Mouse (Mus musculus) forebrain, embryonic 14.5 days (tissue): ENCODE measurements around the gene Ptpn3. TPM values are rescaled to one million over a fixed set of nuclear protein-coding genes. Genes with fewer than 3 reads are reported as not detected.
"Not testable (repeated sequence)": the region's sequence is repeated elsewhere in the genome, so short reads cannot be mapped to it uniquely, and the experiment has no call there.

Source experiments
- ATAC-seq: fragments of 200-750 bp; cut with Nextera tagmentation; 2 replicates; pipeline ENCODE4 v1.8.0; 2017; ENCODE audit warnings: mild to moderate bottlenecking, moderate library complexity
- DNase-seq: peaks from one replicate; pipeline ENCODE4 v3.0.0-alpha.2; 2015; ENCODE audit warnings: low spot score
- H3K27ac ChIP-seq: fragments of 300-500 bp; sonication (generic); 2 replicates; pipeline ENCODE4 v1.5.1; 2014; ENCODE audit warnings: low read depth, mild to moderate bottlenecking, control low read depth, low read length, moderate library complexity
- H3K27me3 ChIP-seq: fragments of 300-500 bp; sonication (generic); replicated peaks from 2 replicates; pipeline ENCODE4 v1.6.1; 2014; ENCODE audit warnings: low read length, control low read depth, mixed read lengths; ENCODE audit not compliant: control insufficient read depth, insufficient read depth
- H3K36me3 ChIP-seq: fragments of 300-500 bp; sonication (generic); 2 replicates; pipeline ENCODE4 v1.6.1; 2014; ENCODE audit warnings: low read length, control low read depth; ENCODE audit not compliant: control insufficient read depth, insufficient read depth
- H3K4me1 ChIP-seq: fragments of 300-500 bp; sonication (generic); 2 replicates; pipeline ENCODE4 v1.6.1; 2014; ENCODE audit warnings: antibody characterized with exemption, low read length, control low read depth; ENCODE audit not compliant: control insufficient read depth, insufficient read depth
- H3K4me2 ChIP-seq: fragments of 300-500 bp; sonication (generic); 2 replicates; pipeline ENCODE4 v1.6.1; 2014; ENCODE audit warnings: mild to moderate bottlenecking, control low read depth, low read length
- H3K4me3 ChIP-seq: fragments of 300-500 bp; sonication (generic); 2 replicates; pipeline ENCODE4 v1.5.1; 2014; ENCODE audit warnings: low read depth, low read length, control low read depth
- H3K9ac ChIP-seq: fragments of 300-500 bp; sonication (generic); 2 replicates; pipeline ENCODE4 v1.6.1; 2014; ENCODE audit warnings: mild to moderate bottlenecking, low read length, control low read depth, moderate library complexity
- H3K9me3 ChIP-seq: fragments of 300-500 bp; sonication (generic); replicated peaks from 2 replicates; pipeline ENCODE4 v1.6.1; 2016; ENCODE audit warnings: low read length, control low read depth, mixed read lengths; ENCODE audit not compliant: control insufficient read depth
- WGBS: fragments of 180-500 bp; shearing (Covaris S2); extraction: QIAGEN DNeasy Blood & Tissue Kit; methylation state at CpG from one replicate; pipeline ENCODE4 v1.1.7; 2014; 5-methylcytosine and 5-hydroxymethylcytosine counted together
- polyA plus RNA-seq: library from polyadenylated mRNA; unstranded; fragments of >200 nt; fragmentation: Nextera tagmentation; extraction: Ambion mirVana; gene quantifications from 2 replicates; pipeline ENCODE4 v1.2.1, GENCODE M21; 2014

Ptpn3 gene
- polyA plus RNA-seq, 1 experiment from 2014 or later, result 0.58 TPM

DNA sequence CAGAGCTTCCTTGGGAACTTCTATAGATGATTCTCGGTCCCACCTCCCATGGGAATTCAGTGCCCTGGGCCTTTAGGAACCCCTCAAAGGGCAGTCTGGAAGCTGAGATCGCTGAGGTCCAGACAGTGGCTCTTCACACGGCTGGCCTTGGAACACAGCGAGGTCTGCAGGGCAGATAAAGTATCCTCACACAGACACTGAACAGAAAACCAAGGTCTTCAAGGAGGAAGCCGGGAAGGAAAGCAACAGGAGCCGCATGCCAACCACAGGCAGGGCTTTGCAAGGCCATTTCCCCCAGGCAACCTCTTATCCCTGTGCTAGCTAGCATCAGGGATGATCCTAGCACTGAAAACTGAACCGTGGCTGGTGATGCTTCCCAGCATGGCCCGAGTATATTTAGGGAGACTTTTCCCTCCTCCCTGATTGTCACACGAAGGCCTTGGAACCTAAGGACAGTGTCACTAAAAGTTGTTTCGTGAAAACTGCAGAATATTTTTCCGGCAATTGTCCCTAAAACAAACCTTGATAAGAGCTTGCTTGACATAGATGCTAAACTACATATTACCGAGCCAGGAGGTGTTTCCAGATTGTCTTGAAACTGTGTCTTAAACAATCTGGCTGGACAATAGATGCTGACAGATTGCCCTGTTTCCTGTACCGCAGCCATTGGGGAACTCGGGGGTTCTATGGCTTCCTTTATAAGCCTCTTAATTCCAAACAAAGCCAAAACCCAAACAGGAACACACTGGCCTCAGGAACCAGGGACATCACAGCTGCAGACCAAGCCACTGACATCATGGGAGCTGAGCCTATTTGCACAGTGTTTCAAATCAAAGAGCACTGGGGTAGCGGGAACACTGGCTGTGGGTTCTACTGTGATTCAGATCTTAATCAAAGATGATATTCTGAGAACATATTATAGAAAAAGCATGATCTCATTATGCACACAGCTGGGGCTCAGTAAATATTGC lies 27.8 kb downstream of the Ptpn3 start:
- no peak for ATAC-seq
- Histone ChIP-seq H3K9ac (no peak overlapping the region), H3K27ac (no peak overlapping the region), H3K4me2 (no peak overlapping the region), H3K9me3 (no peaks in the 10 kb centered on the region), H3K4me1 (peaks cover 2% of the 10 kb centered on the region; the same call in 1 of the 2 replicates), H3K36me3 (no peaks in the 10 kb centered on the region), H3K27me3 (no peaks in the 10 kb centered on the region), H3K4me3 (no peak overlapping the region)
- peak; percentile 16 for DNase-seq
- WGBS, result 41% methylated on average over 15 of the region's 15 CpGs

DNA sequence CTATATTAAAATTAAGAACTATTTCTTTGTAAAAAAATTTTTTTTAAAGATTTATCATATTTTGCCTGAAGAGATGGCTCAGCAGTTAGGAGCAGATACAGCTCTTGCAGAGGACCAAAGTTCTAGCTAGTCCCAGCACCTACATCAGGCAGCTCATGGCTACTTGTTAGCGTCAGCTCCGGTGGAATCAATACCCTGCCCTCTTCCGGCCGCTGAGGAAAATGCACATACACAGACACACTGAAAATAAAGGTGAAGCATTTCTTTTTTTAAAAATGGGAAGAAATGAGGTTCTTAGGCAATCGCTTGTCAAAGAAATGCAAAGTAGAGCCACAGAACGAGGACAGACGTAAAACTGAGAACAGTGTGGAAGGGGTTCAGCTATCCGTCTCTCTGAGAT lies 30.6 kb downstream of the Ptpn3 start:
- H3K27me3 ChIP-seq, result no peaks in the 10 kb centered on the region
- DNase-seq (no peak), ATAC-seq (no peak)
- 90% methylated on average over 8 of the region's 8 CpGs for WGBS
- no peak overlapping the region for H3K9ac ChIP-seq
- H3K4me1 ChIP-seq, result peaks cover 2% of the 10 kb centered on the region; the same call in 1 of the 2 replicates
- no peaks in the 10 kb centered on the region for H3K9me3 ChIP-seq
- no peak overlapping the region for H3K4me2 ChIP-seq
- no peak overlapping the region for H3K4me3 ChIP-seq
- H3K36me3 ChIP-seq, result no peaks in the 10 kb centered on the region
- H3K27ac ChIP-seq, result no peak overlapping the region

DNA sequence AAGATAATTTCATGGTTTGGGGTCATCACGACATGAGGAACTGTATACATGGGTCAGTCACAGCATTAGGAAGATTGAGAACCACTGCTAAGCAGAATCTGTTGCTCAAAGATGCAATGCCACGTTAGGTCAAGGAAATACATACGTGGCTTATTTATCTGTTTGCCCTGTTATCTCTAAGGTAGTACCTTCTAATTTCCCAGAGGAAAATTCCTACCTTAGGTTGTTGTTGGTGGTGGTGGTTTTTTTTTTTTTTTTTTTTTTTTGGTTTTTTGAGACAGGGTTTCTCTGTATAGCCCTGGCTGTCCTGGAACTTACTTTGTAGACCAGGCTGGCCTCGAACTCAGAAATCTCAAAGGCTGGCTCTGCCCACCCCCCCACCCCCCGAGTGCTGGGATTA lies 31.1 kb downstream of the Ptpn3 start:
- H3K27me3 ChIP-seq, H3K4me2 ChIP-seq, H3K27ac ChIP-seq, H3K4me3 ChIP-seq, DNase-seq, ATAC-seq, H3K9me3 ChIP-seq, H3K36me3 ChIP-seq, H3K4me1 ChIP-seq, H3K9ac ChIP-seq: not testable (repeated sequence)
- 91% methylated on average over 5 of the region's 5 CpGs for WGBS

DNA sequence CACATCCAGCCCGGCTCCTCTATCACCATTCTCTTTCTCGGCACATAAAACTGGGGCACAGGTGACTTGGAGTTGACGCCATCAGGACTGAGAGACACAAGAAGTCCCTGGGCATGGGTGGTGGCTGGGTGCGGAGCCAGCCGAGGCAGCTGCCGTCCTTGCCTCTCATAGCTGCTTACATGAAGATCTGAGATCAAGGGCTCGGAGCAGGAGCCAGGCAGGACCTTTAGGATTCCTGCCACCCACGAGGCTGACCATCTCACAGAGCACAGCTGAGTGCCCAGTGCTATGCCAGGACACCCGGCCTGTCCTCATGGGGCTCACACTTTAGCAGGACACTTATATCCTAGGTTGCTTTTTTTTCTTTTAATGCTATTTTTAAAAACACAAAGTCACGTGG lies 32.3 kb downstream of the Ptpn3 start:
- ATAC-seq (no peak), DNase-seq (no peak)
- no peak overlapping the region for H3K9ac ChIP-seq
- H3K36me3 ChIP-seq, result no peaks in the 10 kb centered on the region
- H3K27me3 ChIP-seq, result no peaks in the 10 kb centered on the region
- no peak overlapping the region for H3K4me2 ChIP-seq
- H3K9me3 ChIP-seq, result no peaks in the 10 kb centered on the region
- H3K4me1 ChIP-seq, result peaks cover under 1% of the 10 kb centered on the region; the same call in 1 of the 2 replicates
- 95% methylated on average over 10 of the region's 10 CpGs for WGBS
- H3K27ac ChIP-seq, result no peak overlapping the region
- no peak overlapping the region for H3K4me3 ChIP-seq

DNA sequence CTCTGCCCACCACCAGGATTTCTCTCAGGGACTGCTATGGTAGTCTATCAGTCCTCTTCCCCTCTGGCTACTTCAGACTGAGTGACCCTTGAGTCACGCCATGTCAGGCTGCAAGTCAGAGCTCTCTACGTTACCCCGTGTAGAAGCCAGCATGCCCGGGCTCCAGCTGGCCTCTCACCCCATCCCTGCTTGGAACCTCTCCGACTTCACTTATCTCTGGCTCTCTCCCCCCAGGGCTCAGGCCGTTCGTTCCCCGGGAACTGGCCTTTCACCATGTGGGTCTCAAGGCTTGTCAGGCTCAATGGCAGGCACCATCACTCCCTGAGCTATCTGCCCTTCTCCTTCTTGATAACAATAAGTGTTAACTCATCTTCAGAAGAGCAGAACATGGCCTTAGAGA lies 33.3 kb downstream of the Ptpn3 start:
- Histone ChIP-seq H3K4me2 (no peak overlapping the region), H3K36me3 (no peaks in the 10 kb centered on the region), H3K27ac (no peak overlapping the region), H3K9ac (no peak overlapping the region), H3K4me3 (no peak overlapping the region), H3K27me3 (no peaks in the 10 kb centered on the region), H3K4me1 (no peaks in the 10 kb centered on the region), H3K9me3 (no peaks in the 10 kb centered on the region)
- WGBS, result 92% methylated on average over 8 of the region's 8 CpGs
- no peak for DNase-seq
- ATAC-seq, result no peak

DNA sequence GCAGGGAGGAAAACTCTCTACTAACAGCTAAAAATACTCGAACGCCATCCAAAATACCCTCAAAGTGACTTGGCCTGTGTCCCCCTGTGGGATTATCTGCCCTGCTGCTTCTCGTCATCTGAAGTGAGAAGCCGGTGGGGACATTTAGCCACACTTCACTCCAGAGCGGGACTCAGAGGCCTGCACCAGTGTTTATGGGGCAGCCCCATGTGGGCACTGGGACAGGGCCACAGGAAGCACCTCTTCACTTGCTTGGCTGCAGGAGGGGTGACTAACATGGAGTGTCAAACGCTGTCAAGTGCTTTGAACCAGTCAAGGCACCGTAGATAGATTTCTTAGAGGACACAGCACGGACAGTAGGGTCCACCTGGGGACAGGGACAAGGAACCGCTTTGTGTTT lies 35.2 kb downstream of the Ptpn3 start:
- Histone ChIP-seq H3K27me3 (no peaks in the 10 kb centered on the region), H3K36me3 (no peaks in the 10 kb centered on the region), H3K9me3 (no peaks in the 10 kb centered on the region), H3K27ac (no peak overlapping the region), H3K4me2 (no peak overlapping the region), H3K4me3 (no peak overlapping the region), H3K4me1 (no peaks in the 10 kb centered on the region), H3K9ac (no peak overlapping the region)
- 85% methylated on average over 9 of the region's 9 CpGs for WGBS
- ATAC-seq (no peak), DNase-seq (no peak)

DNA sequence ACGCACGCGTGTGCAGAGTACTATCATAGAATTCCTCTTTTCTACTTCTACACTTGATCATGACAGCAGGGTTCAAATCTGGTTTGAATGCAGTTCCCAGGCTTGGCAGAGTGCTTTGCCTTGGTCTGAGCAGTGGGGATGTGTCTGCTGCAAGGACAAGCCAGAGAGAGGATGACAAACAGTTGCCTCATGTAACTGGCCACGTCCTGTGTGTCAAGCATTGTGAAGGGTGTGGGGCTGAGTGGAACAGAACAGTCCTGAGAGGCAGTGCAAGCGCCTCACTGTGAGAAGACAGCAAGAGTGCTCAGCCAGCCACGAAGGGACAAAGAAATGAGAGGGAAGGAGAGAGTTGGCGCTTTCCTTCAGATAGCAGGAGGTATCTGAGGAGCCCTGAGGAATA lies 37.9 kb downstream of the Ptpn3 start:
- no peak for ATAC-seq
- WGBS, result 76% methylated on average over 7 of the region's 7 CpGs
- H3K4me3 ChIP-seq, result no peak overlapping the region

DNA sequence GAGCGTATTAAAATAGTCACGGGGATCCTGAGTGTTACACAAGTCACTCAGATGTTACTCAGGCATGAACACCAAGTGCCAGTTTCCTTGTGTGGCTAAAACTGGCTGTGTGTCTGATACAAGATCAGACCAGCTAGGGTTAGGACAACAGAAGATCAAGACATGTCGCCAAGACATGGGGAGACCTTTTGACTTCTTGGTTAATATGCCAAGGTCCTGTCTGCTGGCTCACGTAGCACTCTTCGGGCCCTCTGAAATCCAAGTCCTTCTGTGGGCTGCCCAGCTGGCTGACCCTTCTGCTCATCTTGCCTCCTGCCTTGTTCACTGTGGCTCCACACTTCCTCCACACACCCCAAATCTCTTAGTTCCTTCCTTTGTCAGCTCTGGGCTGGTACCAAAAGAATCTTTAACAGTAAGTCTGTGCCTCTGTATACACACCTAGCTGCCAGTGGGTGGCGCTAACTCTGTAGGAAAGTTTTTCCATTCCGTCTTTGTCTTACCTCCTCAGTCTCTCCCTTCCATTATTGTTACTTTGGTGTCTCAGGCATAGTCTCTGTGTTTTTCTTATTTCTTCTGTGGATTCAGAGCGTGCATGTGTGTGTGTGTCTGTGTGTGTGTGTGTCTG lies 38.5 kb downstream of the Ptpn3 start:
- Histone ChIP-seq H3K27ac (no peak overlapping the region), H3K4me2 (no peak overlapping the region), H3K9ac (no peak overlapping the region), H3K27me3 (no peaks in the 10 kb centered on the region), H3K9me3 (no peaks in the 10 kb centered on the region), H3K4me1 (no peaks in the 10 kb centered on the region), H3K4me3 (no peak overlapping the region), H3K36me3 (no peaks in the 10 kb centered on the region)
- no peak for ATAC-seq
- peak; percentile 42 for DNase-seq
- 66% methylated on average over 8 of the region's 8 CpGs for WGBS

More for the DNA sequence above, 37.9 kb downstream of the Ptpn3 start:
- no peaks in the 10 kb centered on the region for H3K9me3 ChIP-seq
- no peaks in the 10 kb centered on the region for H3K36me3 ChIP-seq
- no peaks in the 10 kb centered on the region for H3K27me3 ChIP-seq
- DNase-seq, result no peak
- no peaks in the 10 kb centered on the region for H3K4me1 ChIP-seq
- H3K4me2 ChIP-seq, result no peak overlapping the region
- no peak overlapping the region for H3K27ac ChIP-seq
- no peak overlapping the region for H3K9ac ChIP-seq

DNA sequence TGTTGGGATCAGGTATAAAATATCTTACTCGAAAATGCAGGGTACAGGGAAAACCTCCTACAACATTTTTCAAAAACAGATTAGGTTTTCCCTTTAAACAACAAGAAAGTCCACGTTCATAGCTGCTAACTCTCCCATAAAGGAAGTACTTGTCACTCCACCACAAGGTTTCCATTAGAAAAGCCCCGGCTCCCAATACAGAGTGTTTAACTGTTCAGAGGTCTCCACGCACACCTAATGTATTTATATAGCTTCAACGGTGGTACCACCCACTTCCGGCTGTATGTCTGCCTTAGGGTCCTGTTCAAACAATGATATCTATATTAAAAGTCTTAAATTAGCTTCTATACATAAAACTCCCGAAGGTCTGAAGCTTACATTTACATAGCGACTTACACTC lies 39.2 kb downstream of the Ptpn3 start:
- Histone ChIP-seq H3K4me1 (no peaks in the 10 kb centered on the region), H3K4me2 (no peak overlapping the region), H3K4me3 (no peak overlapping the region), H3K27me3 (no peaks in the 10 kb centered on the region), H3K9me3 (no peaks in the 10 kb centered on the region), H3K36me3 (no peaks in the 10 kb centered on the region), H3K27ac (no peak overlapping the region), H3K9ac (no peak overlapping the region)
- WGBS, result 84% methylated on average over 8 of the region's 8 CpGs
- no peak for DNase-seq
- no peak for ATAC-seq
